Mouse (Mus musculus) G1E (cell line): ENCODE measurements around the gene Kif5c. TPM values are rescaled to one million over a fixed set of nuclear protein-coding genes. Genes with fewer than 3 reads are reported as not detected.

Source experiments
- ATAC-seq: 2 replicates; pipeline ENCODE4 v1.8.0; 2016; ENCODE audit warnings: mild to moderate bottlenecking; ENCODE audit not compliant: insufficient number of reproducible peaks, poor library complexity, low FRiP score, severe bottlenecking; ENCODE audit errors: extremely low read depth
- DNase-seq: peaks from one replicate; pipeline ENCODE4 v3.0.0; 2012; ENCODE audit warnings: low spot score
- H3K27me3 ChIP-seq: 2 replicates; pipeline ENCODE4 v1.6.1; 2012; ENCODE audit warnings: mild to moderate bottlenecking, low read length, inconsistent platforms; ENCODE audit not compliant: insufficient read depth
- H3K36me3 ChIP-seq: replicated peaks from 2 replicates; pipeline ENCODE3; 2012; ENCODE audit warnings: mild to moderate bottlenecking, inconsistent platforms
- H3K4me1 ChIP-seq: 2 replicates; pipeline ENCODE4 v1.6.1; 2012; ENCODE audit warnings: low read depth, low read length, inconsistent platforms, mixed read lengths; ENCODE audit not compliant: insufficient read depth
- H3K4me3 ChIP-seq: 2 replicates; pipeline ENCODE4 v1.5.1; 2012; ENCODE audit warnings: low read depth, mild to moderate bottlenecking, inconsistent platforms, low read length, moderate library complexity, mixed read lengths
- H3K9me3 ChIP-seq: replicated peaks from 2 replicates; pipeline ENCODE4 v1.6.1; 2012; ENCODE audit warnings: inconsistent platforms
- CTCF ChIP-seq: IDR thresholded peaks from 2 replicates; pipeline ENCODE4 v1.5.1; 2012; ENCODE audit warnings: low read depth, low read length, inconsistent platforms, mixed read lengths
- GATA1 ChIP-seq: IDR thresholded peaks from 2 replicates; pipeline ENCODE4 v1.6.1; 2012; ENCODE audit warnings: borderline replicate concordance, low read length, inconsistent platforms, mixed read lengths
- GATA2 ChIP-seq: IDR thresholded peaks from 2 replicates; pipeline ENCODE4 v1.6.1; 2012; ENCODE audit warnings: low read depth, low read length, inconsistent platforms, borderline replicate concordance
- POLR2AphosphoS5 ChIP-seq: IDR thresholded peaks from 2 replicates; pipeline ENCODE4 v1.6.1; 2012; ENCODE audit warnings: low read depth, low read length, inconsistent platforms; ENCODE audit not compliant: insufficient replicate concordance
- TAL1 ChIP-seq: conservative IDR thresholded peaks from 2 replicates; pipeline ENCODE4 v1.6.1; 2012; ENCODE audit warnings: low read depth, low read length, inconsistent platforms, mixed read lengths
- polyA plus RNA-seq: library from polyadenylated mRNA; stranded (reverse); fragments of >175 nt; gene quantifications from 2 replicates; pipeline ENCODE4 v1.2.3, GENCODE M21; 2012
- total RNA-seq, 2 experiments: library from RNA; stranded (forward) in 1 of 2; stranded (reverse) in 1 of 2; fragments of 200-1000 nt in 1 of 2; fragments of >200 nt in 1 of 2; fragmentation: Nextera tagmentation in 1 of 2; gene quantifications; 2 replicates each; pipeline ENCODE4 v1.2.3; 2014 to 2017

The Kif5c gene
- total and polyA plus RNA-seq, 3 experiments = 0.02 to 1.8 (median 1.5) TPM

DNA sequence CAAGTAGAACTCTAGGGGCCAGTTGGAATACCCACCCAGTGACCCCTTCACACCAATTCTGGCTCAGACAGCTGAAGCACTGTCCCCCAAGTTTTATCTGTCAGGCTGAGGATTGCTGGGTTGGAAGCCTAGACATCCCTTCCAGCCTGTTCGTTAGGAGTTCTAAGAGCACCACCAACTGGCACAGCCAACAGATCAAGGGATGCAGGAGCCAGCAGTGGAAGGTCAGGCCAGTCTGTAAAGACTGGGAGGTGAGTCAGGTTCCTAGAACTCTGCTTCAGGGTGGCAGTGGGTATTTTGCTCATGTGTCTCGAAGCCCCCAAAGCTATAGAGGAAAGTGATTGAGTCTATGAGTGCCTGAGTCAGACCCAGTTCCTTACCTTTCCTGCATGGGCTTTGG is 37.9 kb downstream of the Kif5c start:
- H3K9me3 ChIP-seq = no peaks in the 10 kb centered on the region
- no peak for DNase-seq
- no peak overlapping the region for H3K4me3 ChIP-seq
- no peaks in the 10 kb centered on the region for H3K4me1 ChIP-seq
- H3K36me3 ChIP-seq = no peaks in the 10 kb centered on the region
- TF ChIP-seq GATA1 (no peak), CTCF (no peak), POLR2AphosphoS5 (no peak), TAL1 (no peak), GATA2 (no peak)
- H3K27me3 ChIP-seq = no peaks in the 10 kb centered on the region
- no peak for ATAC-seq

DNA sequence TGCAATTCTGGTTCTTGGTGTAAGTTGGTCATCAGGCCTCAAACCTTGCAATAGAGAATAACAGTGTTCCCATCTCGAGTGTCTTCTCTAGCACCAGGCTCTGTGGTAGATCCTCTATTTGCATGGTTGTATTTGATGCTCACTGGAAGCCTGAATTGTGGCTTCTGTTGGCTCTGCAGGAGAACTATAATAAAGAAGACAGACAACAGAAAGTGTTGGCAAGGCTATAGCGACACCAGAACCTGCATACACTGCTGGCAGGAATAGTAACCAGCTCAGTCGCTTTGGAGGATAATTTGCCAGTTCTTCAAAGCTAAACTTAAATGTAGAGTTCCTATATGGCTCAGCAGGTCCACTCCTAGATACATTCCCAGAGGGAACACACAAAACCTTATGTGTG is 38.6 kb downstream of the Kif5c start:
- no peak for TF ChIP-seq CTCF
- no peak for TF ChIP-seq GATA2
- TF ChIP-seq POLR2AphosphoS5 = no peak
- no peak for TF ChIP-seq TAL1
- no peak for TF ChIP-seq GATA1
- no peaks in the 10 kb centered on the region for H3K4me1 ChIP-seq

DNA sequence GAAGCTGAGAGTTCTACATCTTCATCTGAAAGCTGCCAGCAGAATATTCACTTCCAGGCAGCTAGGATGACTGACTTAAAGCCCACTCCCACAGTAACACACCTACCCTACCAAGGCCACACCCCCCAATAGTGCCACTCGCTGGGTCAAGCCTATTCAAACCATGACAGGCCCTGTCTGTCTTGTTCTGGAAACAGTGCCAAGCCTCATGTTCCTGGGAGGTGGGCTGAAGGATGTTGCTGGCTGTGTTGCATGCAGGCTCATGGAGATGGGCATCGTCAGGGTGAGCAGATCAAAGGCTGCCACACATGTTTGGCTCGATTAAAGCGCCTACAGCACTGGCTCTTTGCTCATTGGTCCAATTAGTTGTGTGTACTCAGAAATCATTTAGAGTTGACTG is 39.9 kb downstream of the Kif5c start:
- TF ChIP-seq TAL1 (no peak), GATA2 (no peak), CTCF (no peak), POLR2AphosphoS5 (no peak), GATA1 (no peak)
- DNase-seq (no peak), ATAC-seq (no peak)
- H3K36me3 ChIP-seq = no peaks in the 10 kb centered on the region
- no peaks in the 10 kb centered on the region for H3K27me3 ChIP-seq
- H3K4me1 ChIP-seq = no peaks in the 10 kb centered on the region
- H3K9me3 ChIP-seq = no peaks in the 10 kb centered on the region
- H3K4me3 ChIP-seq = no peak overlapping the region

More for the DNA sequence above, 38.6 kb downstream of the Kif5c start:
- Histone ChIP-seq H3K4me3 (no peak overlapping the region), H3K9me3 (no peaks in the 10 kb centered on the region), H3K36me3 (no peaks in the 10 kb centered on the region), H3K27me3 (no peaks in the 10 kb centered on the region)
- ATAC-seq (no peak), DNase-seq (no peak)

DNA sequence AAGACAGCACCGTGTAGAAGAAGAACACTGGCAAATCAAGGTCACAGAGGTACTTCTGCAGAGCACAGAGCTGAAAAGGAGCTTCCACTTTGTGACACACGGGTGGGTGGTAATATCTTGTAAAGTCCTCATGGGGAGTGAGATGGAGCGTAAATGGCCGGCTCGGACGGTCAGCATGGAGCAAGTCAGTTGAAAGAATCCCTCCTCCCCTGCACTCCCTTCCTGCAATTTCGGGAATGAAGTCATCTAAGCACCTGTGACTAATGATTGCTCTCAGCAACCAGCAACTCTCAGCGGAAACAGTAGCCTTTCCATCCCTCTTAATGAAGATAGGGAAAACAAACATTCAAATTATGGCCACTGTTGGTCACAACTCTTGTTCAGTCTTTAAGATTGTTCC is 40.9 kb downstream of the Kif5c start:
- ATAC-seq = no peak
- H3K36me3 ChIP-seq = no peaks in the 10 kb centered on the region
- no peaks in the 10 kb centered on the region for H3K9me3 ChIP-seq
- no peak overlapping the region for H3K4me3 ChIP-seq
- no peak for DNase-seq
- no peaks in the 10 kb centered on the region for H3K27me3 ChIP-seq
- TF ChIP-seq POLR2AphosphoS5 (no peak), GATA2 (no peak), GATA1 (no peak), TAL1 (no peak), CTCF (no peak)
- H3K4me1 ChIP-seq = no peaks in the 10 kb centered on the region

DNA sequence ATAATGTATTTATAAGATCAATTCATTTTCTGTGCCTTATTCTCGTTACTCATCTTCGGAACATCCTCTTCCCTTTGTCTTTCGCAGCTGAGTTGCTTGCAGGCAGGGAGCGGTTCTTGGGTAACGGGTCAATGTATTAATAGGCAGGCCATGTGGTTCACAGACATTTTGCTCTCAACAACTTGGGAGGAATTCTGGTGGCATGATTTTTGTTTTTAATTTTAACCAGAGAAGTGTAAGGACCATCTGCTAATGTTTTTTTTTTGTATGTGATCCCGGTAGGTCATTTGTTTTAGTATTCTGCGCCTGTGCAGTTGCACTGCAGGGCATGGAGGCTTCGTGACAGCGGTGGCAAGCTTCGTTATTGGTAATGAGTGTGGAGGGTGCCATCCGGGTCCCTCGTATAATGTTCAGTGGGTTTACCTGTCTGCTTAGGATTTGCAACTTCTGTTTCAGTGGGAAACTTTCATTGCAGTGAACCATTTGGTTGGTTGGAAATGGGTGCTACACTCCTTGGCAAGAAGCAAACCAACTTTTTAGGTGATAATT is 41.4 kb downstream of the Kif5c start:
- Histone ChIP-seq H3K4me1 (no peaks in the 10 kb centered on the region), H3K27me3 (no peaks in the 10 kb centered on the region), H3K4me3 (no peak overlapping the region), H3K36me3 (no peaks in the 10 kb centered on the region), H3K9me3 (no peaks in the 10 kb centered on the region)
- no peak for DNase-seq
- TF ChIP-seq POLR2AphosphoS5 (no peak), TAL1 (no peak), GATA2 (no peak), CTCF (no peak), GATA1 (no peak)
- ATAC-seq = no peak

DNA sequence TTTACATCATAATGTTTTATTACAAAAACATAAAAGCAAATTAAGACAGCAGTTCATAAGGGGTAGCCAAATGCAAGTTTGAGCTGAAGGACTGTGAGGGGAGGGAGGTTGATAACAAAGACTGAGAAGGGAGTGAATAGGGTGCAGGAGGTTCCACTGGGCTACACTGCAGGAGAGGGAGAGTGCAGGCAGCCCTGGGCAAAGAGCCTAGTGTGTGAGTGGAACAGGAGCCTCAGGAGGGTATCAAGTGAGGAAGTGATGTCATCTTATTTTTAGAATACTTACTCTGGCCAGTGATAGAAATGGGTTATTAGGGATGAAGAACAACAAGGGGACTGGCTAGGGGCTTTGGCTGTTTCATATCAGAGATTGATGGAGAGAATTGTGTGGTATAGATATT is 42.2 kb downstream of the Kif5c start:
- H3K4me1 ChIP-seq = no peaks in the 10 kb centered on the region
- TF ChIP-seq GATA1 (no peak), POLR2AphosphoS5 (no peak), TAL1 (no peak), GATA2 (no peak), CTCF (no peak)
- H3K9me3 ChIP-seq = no peaks in the 10 kb centered on the region
- no peak overlapping the region for H3K4me3 ChIP-seq
- H3K36me3 ChIP-seq = no peaks in the 10 kb centered on the region
- no peaks in the 10 kb centered on the region for H3K27me3 ChIP-seq
- DNase-seq (no peak), ATAC-seq (no peak)
